Mouse (Mus musculus): Measurements from ENCODE around the gene Bend4. TPM values are rescaled to one million over a fixed set of nuclear protein-coding genes. Genes with fewer than 3 reads are reported as not detected.

The Bend4 gene
- 0.75 and 0.89 TPM in 2 replicates for polyA plus RNA-seq (2012; rRNA removed)

DNA sequence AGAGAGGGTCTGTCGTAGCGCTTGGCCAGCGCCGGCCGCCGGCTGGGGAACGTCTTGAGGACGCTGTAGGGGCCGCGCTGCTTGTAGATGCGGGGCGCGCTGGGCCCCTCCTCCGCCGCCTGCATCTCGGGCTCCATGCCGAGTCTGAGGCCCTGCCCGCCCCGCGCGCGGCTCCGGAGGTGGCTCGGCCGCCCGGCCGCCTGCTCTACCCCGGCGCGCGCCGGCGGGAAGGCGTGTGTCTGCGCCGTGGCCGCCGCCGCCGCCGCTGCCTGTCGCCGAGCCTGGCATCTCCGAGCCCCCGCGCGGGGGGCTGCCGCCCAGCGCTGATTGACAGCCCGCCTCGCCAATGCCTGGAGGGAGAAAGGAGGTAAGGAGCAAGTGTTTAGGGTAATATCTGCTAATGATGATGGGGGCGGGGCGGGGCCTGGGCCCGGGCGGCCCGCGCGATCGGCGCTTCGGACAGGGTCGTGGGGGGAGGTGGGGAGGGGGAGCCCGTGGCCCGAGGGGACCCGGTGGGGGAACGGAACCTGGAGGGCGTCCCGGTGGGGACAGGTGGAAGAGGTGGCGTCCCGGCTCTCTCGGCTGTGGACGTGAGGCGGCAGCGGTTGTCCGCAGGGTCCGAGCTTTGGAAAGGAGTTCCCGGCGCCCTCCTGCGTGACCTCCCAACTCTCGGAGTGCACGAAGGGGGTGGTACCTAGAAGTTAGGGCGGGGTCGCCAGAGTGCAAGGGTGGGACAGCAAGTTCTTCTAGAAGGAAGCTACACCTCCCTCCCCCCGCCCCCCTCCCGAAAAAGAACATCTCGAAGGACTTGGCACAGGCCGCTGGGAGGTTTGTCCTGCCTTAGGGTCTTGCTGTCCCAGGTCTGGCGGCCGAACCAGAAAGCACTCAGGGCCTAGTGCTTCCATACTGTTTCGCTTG, at the start of gene Bend4:
Gene Bend4 (minus strand): TSS at position 868 of the 918 bp plus-strand sequence.
- Histone ChIP-seq H3K27me3 (ENCODE audit: control insufficient read depth, insufficient read depth, low read length) (peaks cover 18% of the 10 kb centered on the region), H3K36me3 (ENCODE audit: control insufficient read depth, insufficient read depth, low read length) (no peaks in the 10 kb centered on the region), H3K4me3 (ENCODE audit: control insufficient read depth, insufficient read depth, low read length) (peak within 1 kb of the TSS; percentile 59), H3K4me1 (replicated peaks; ENCODE audit: control insufficient read depth, insufficient read depth, low read length) (peaks cover 10% of the 10 kb centered on the region), H3K27ac (ENCODE audit: control insufficient read depth, insufficient read depth, low read length) (no peak within 1 kb of the TSS)
- DNase-seq, result peak; percentile 47
- 3% methylated on average over 84 of the region's 90 CpGs for whole genome bisulfite sequencing
- TF ChIP-seq POLR2A (IDR thresholded peaks at IDR 0.05; ENCODE audit: control insufficient read depth, extremely low read depth, insufficient read depth, low read length, poor library complexity), result no peak
- no peak for TF ChIP-seq CTCF (IDR thresholded peaks at IDR 0.05; ENCODE audit: borderline replicate concordance, control insufficient read depth, extremely low read depth, insufficient read depth, low read length, poor library complexity)

DNA sequence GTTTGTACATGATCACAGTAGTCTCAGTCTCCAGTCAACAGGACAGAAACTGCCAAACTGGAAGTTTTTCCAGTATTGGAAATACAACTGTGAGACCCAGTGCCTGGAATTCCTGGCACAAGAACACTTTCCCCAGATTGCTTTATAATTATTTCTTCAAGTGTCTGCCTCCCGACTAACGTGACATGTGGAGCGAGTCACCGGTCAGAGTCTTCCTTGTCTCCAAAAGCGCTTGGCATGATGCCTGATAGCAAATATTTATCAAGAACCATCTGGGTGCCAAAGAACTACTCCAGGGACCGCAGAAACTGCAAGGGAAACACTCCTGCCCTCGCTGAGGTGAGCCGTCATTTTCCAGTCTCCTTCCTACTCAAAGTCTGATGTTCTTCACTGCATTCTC, 45.6 kb upstream of the Bend4 start:
- WGBS, result 90% methylated on average over 8 of the region's 8 CpGs
- H3K27ac ChIP-seq (ENCODE audit: control insufficient read depth, insufficient read depth, low read length), result no peak overlapping the region
- TF ChIP-seq CTCF (IDR thresholded peaks at IDR 0.05; ENCODE audit: borderline replicate concordance, control insufficient read depth, extremely low read depth, insufficient read depth, low read length, poor library complexity), result no peak
- no peak for TF ChIP-seq POLR2A (IDR thresholded peaks at IDR 0.05; ENCODE audit: control insufficient read depth, extremely low read depth, insufficient read depth, low read length, poor library complexity)

DNA sequence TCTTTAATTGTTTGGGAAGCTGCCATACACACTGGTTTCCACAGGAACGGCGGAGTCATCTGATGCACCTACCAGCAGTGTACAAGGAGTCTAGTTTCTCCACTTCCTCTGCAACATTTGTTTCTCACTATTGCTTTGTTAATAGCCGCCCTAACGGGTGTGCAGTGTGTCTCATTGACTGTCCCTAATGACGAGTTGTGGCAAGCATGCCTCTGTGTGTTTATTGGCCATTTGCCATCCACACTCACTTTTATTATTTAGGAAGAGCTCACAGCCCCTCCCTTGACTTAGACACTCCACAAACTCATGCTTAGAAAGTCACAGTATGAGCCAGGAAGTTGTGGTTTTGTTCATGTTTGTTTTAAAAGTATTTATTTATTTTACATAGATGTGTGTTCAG, 45.0 kb upstream of the Bend4 start:
- no peak for DNase-seq
- TF ChIP-seq POLR2A (IDR thresholded peaks at IDR 0.05; ENCODE audit: control insufficient read depth, extremely low read depth, insufficient read depth, low read length, poor library complexity) (no peak), CTCF (IDR thresholded peaks at IDR 0.05; ENCODE audit: borderline replicate concordance, control insufficient read depth, extremely low read depth, insufficient read depth, low read length, poor library complexity) (no peak)
- Histone ChIP-seq H3K4me1 (replicated peaks; ENCODE audit: control insufficient read depth, insufficient read depth, low read length) (no peaks in the 10 kb centered on the region), H3K4me3 (ENCODE audit: control insufficient read depth, insufficient read depth, low read length) (no peak overlapping the region), H3K27ac (ENCODE audit: control insufficient read depth, insufficient read depth, low read length) (no peak overlapping the region), H3K36me3 (ENCODE audit: control insufficient read depth, insufficient read depth, low read length) (no peaks in the 10 kb centered on the region), H3K27me3 (ENCODE audit: control insufficient read depth, insufficient read depth, low read length) (no peaks in the 10 kb centered on the region)
- 64% methylated on average over 5 of the region's 5 CpGs for WGBS

More for the DNA sequence above, 45.6 kb upstream of the Bend4 start:
- no peak overlapping the region for H3K4me3 ChIP-seq (ENCODE audit: control insufficient read depth, insufficient read depth, low read length)
- no peaks in the 10 kb centered on the region for H3K4me1 ChIP-seq (replicated peaks; ENCODE audit: control insufficient read depth, insufficient read depth, low read length)
- no peak for DNase-seq
- H3K36me3 ChIP-seq (ENCODE audit: control insufficient read depth, insufficient read depth, low read length), result no peaks in the 10 kb centered on the region
- no peaks in the 10 kb centered on the region for H3K27me3 ChIP-seq (ENCODE audit: control insufficient read depth, insufficient read depth, low read length)

DNA sequence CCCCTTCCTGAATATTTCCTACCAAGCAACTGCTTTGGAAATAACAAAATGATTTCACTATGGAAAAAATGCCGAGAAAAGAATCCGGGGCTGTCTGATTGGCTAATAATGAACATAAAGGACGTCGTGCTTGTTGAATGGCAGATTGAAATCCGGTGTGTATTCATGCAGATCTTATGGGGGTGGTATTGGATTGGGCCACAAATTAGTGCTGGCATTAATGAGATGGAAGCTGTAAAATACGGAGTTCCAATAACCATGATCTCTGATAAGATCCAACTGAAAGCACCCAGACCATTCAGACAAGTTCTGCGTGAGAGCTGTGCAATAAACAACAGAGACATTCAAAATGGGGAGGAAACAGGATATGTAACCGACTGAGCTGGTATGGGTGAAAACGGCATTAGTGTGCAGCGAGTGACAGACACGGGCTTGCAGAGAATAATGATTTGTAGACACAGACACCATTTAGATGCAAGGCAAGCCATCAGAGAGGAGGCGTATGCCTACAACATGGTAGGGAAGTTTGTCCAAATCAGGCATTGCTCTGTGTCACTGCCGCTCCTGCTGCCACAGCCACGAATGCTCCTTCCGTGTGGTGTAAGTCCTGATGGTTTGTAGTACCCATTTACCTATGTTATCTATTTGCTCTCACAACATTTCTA, 38.9 kb upstream of the Bend4 start:
- no peak for DNase-seq
- WGBS, result 91% methylated on average over 15 of the region's 15 CpGs
- Histone ChIP-seq H3K27ac (ENCODE audit: control insufficient read depth, insufficient read depth, low read length) (no peak overlapping the region), H3K27me3 (ENCODE audit: control insufficient read depth, insufficient read depth, low read length) (no peaks in the 10 kb centered on the region), H3K4me3 (ENCODE audit: control insufficient read depth, insufficient read depth, low read length) (no peak overlapping the region), H3K36me3 (ENCODE audit: control insufficient read depth, insufficient read depth, low read length) (no peaks in the 10 kb centered on the region), H3K4me1 (replicated peaks; ENCODE audit: control insufficient read depth, insufficient read depth, low read length) (no peaks in the 10 kb centered on the region)
- no peak for TF ChIP-seq CTCF (IDR thresholded peaks at IDR 0.05; ENCODE audit: borderline replicate concordance, control insufficient read depth, extremely low read depth, insufficient read depth, low read length, poor library complexity)
- TF ChIP-seq POLR2A (IDR thresholded peaks at IDR 0.05; ENCODE audit: control insufficient read depth, extremely low read depth, insufficient read depth, low read length, poor library complexity), result no peak

DNA sequence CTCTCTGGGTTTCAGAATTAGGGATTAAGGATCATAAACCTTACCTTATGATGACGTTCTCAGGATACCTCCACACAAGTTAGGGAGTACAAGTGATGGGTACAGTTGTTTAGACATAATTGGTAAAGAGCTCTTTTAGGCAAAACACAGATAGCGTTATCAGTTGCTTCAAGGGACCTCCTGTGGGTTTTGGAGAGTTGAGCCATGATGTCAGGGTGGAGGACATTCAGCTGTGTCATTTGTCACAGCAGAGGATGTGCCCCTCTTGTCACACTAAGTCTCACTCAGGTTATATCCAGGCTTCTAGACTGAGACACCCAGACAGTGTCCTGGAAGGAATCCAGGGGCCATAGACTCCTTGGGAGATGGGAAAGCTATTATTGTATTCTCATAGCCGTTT, 36.8 kb upstream of the Bend4 start:
- no peak for DNase-seq
- Histone ChIP-seq H3K4me3 (ENCODE audit: control insufficient read depth, insufficient read depth, low read length) (no peak overlapping the region), H3K36me3 (ENCODE audit: control insufficient read depth, insufficient read depth, low read length) (no peaks in the 10 kb centered on the region), H3K4me1 (replicated peaks; ENCODE audit: control insufficient read depth, insufficient read depth, low read length) (no peaks in the 10 kb centered on the region), H3K27ac (ENCODE audit: control insufficient read depth, insufficient read depth, low read length) (no peak overlapping the region), H3K27me3 (ENCODE audit: control insufficient read depth, insufficient read depth, low read length) (no peaks in the 10 kb centered on the region)
- TF ChIP-seq POLR2A (IDR thresholded peaks at IDR 0.05; ENCODE audit: control insufficient read depth, extremely low read depth, insufficient read depth, low read length, poor library complexity), result no peak
- TF ChIP-seq CTCF (IDR thresholded peaks at IDR 0.05; ENCODE audit: borderline replicate concordance, control insufficient read depth, extremely low read depth, insufficient read depth, low read length, poor library complexity), result no peak
- 92% methylated on average over 3 of the region's 3 CpGs for WGBS

DNA sequence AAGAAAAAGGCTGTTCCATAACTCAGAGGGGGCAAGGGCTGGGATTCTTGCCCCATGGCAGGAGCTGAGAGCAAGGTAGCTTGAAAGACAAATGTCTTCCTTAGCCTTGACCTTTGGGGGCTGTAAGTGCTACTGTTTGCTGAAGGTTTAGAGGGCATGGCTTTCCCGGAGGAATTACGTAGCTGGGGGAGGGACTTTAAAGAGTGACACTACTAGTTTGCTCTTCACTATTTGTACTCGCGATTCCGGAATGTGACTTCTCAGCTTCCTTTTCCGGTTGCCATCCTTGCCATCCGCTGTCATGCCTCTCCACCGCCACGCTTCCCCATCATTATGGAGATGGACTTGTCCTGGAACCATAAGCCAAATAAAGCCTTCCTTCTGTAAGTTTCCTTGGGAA, 35.5 kb upstream of the Bend4 start:
- H3K27me3 ChIP-seq (ENCODE audit: control insufficient read depth, insufficient read depth, low read length), result no peaks in the 10 kb centered on the region
- WGBS, result 97% methylated on average over 9 of the region's 9 CpGs
- TF ChIP-seq POLR2A (IDR thresholded peaks at IDR 0.05; ENCODE audit: control insufficient read depth, extremely low read depth, insufficient read depth, low read length, poor library complexity) (no peak), CTCF (IDR thresholded peaks at IDR 0.05; ENCODE audit: borderline replicate concordance, control insufficient read depth, extremely low read depth, insufficient read depth, low read length, poor library complexity) (no peak)
- DNase-seq, result no peak
- no peaks in the 10 kb centered on the region for H3K4me1 ChIP-seq (replicated peaks; ENCODE audit: control insufficient read depth, insufficient read depth, low read length)
- H3K27ac ChIP-seq (ENCODE audit: control insufficient read depth, insufficient read depth, low read length), result no peak overlapping the region
- no peaks in the 10 kb centered on the region for H3K36me3 ChIP-seq (ENCODE audit: control insufficient read depth, insufficient read depth, low read length)
- no peak overlapping the region for H3K4me3 ChIP-seq (ENCODE audit: control insufficient read depth, insufficient read depth, low read length)

Measured in thymus, adult 2 months (tissue).